Mouse (Mus musculus): ENCODE data around the gene Spry1. TPM values are rescaled to one million over a fixed set of nuclear protein-coding genes. Genes with fewer than 3 reads are reported as not detected.

Spry1 gene
- polyA plus RNA-seq, 1 experiment: 54.1 TPM

DNA sequence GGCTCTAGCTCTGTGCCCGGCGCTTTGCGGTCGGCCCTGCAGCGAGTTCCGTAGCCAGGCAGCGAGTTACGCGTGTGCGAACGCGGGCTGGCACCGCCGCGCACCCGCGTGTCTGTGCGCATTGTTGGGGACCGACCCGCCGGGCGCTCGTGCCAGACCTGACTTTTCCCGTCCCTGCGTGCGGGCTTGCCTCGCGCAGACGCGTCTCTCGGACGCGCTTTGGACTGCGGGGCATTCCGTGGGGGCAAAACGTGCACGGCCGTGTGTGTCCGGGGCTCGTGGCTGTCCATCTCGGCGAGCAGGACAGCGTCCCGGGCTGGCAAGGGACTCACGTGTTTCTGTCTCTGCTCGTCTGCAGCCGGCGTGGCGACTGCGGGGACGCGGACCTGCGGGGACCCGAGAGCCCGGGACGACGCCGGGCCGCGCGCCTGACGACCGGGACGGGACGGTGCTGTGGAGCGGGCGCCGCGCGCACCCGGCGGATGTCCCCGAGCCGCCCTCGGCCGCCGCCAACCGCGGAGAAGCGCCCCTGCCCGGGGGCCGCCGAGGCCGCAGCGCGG lies 495 bp downstream of the Spry1 start:
- Histone ChIP-seq H3K4me1 (ENCODE audit: control insufficient read depth, insufficient read depth, low read length) (peaks cover 5% of the 10 kb centered on the region; the same call in 1 of the 2 replicates), H3K27ac (ENCODE audit: insufficient read depth, low read length) (peak overlapping the region; percentile 53), H3K4me3 (ENCODE audit: insufficient read depth, low read length) (peak overlapping the region; percentile 73)
- no peak; the same call in 1 of the 2 replicates for TF ChIP-seq POLR2A (IDR thresholded peaks at IDR 0.05; ENCODE audit: low read depth, low read length)
- no peak for TF ChIP-seq CTCF (IDR thresholded peaks at IDR 0.05; ENCODE audit: borderline replicate concordance, insufficient read depth, low read length)

DNA sequence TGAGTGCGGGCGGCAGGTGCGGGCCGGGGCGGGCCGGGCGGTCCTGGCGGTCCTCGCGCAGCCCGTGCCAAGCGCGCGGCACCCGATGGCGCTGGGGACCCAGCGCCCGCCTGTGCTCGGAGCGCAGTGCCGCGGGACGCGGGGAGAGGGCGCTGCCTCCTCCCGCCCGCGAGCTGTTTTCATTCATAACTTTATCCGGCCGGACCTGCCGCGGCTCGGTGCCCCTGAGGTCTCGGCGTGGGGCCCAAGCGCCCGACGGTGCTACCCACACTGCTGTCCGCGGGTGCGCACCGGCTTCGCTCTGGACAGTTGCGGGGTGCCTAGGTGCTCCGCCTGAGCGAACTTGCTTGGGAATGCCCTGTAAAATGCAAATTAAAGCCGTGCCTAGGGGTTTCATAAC lies 1.1 kb downstream of the Spry1 start:
- peak; percentile 38 for TF ChIP-seq CTCF (IDR thresholded peaks at IDR 0.05; ENCODE audit: borderline replicate concordance, insufficient read depth, low read length)
- no peak for TF ChIP-seq POLR2A (IDR thresholded peaks at IDR 0.05; ENCODE audit: low read depth, low read length)
- H3K4me1 ChIP-seq (ENCODE audit: control insufficient read depth, insufficient read depth, low read length): peaks cover 5% of the 10 kb centered on the region; the same call in 1 of the 2 replicates

DNA sequence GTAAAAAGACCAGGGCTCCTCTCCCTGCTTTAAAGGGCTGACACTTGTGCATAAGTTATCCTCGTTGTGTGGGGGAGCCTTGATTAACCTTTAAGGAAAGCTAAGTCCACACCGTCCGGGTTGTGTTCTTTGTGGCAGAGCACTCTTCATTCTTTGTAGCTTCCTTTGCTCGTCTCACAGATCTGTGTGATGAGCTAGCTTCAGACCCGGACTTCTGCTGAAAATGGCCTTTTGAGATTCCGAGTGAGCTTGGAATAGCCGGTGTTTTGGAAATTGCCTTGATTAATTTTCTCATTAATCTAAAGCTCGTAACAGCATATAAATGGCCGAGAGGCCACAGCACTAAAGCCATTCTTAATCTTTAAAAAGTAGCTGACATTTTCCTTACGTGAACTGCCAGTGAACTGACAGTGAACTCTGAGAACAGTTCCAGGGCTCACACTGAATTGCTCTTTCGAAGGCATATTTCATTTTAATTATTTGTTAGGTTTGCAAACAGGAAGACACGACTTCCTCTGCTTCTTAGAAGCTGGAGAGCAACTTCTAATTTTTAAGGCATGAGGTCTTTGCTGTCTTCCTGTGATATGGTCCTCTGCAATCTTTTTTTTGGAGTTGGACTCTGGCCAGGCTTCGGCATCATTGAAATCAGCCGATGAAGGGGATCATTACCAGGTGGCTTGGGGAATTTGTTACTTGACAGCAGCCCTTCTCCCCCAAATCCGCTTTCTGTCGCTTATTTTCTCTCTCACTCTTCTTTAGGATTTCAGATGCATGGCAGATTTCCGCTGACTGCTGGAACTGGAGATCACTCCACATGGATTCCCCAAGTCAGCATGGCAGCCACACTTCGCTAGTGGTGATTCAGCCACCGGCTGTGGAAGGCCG lies 2.3 kb downstream of the Spry1 start:
- Histone ChIP-seq H3K4me1 (ENCODE audit: control insufficient read depth, insufficient read depth, low read length) (peaks cover 8% of the 10 kb centered on the region; the same call in 1 of the 2 replicates), H3K4me3 (ENCODE audit: insufficient read depth, low read length) (peak overlapping the region; percentile 94), H3K27ac (ENCODE audit: insufficient read depth, low read length) (peak overlapping the region; percentile 70)
- TF ChIP-seq POLR2A (IDR thresholded peaks at IDR 0.05; ENCODE audit: low read depth, low read length): no peak
- TF ChIP-seq CTCF (IDR thresholded peaks at IDR 0.05; ENCODE audit: borderline replicate concordance, insufficient read depth, low read length): no peak

More for the DNA sequence above, 1.1 kb downstream of the Spry1 start:
- Histone ChIP-seq H3K4me3 (ENCODE audit: insufficient read depth, low read length) (peak overlapping the region; percentile 94), H3K27ac (ENCODE audit: insufficient read depth, low read length) (peak overlapping the region; percentile 70)

DNA sequence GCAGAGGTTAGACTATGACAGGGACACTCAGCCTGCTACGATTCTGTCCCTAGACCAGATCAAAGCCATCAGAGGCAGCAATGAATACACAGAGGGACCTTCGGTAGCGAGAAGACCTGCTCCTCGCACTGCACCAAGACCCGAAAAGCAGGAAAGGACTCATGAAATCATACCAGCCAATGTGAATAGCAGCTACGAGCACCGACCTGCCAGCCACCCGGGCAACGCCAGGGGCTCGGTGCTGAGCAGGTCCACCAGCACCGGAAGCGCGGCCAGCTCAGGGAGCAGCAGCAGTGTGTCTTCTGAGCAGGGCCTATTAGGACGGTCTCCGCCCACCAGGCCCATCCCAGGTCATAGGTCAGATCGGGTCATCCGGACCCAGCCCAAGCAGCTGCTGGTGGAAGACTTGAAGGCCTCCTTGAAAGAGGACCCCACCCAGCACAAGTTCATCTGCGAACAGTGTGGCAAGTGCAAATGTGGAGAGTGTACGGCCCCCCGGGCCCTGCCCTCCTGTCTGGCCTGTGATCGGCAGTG lies 3.0 kb downstream of the Spry1 start:
- H3K27ac ChIP-seq (ENCODE audit: insufficient read depth, low read length): peak overlapping the region; percentile 70; the same call in 1 of the 2 replicates
- peaks cover 8% of the 10 kb centered on the region; the same call in 1 of the 2 replicates for H3K4me1 ChIP-seq (ENCODE audit: control insufficient read depth, insufficient read depth, low read length)
- no peak for TF ChIP-seq POLR2A (IDR thresholded peaks at IDR 0.05; ENCODE audit: low read depth, low read length)
- TF ChIP-seq CTCF (IDR thresholded peaks at IDR 0.05; ENCODE audit: borderline replicate concordance, insufficient read depth, low read length): no peak
- peak overlapping the region; percentile 94 for H3K4me3 ChIP-seq (ENCODE audit: insufficient read depth, low read length)

DNA sequence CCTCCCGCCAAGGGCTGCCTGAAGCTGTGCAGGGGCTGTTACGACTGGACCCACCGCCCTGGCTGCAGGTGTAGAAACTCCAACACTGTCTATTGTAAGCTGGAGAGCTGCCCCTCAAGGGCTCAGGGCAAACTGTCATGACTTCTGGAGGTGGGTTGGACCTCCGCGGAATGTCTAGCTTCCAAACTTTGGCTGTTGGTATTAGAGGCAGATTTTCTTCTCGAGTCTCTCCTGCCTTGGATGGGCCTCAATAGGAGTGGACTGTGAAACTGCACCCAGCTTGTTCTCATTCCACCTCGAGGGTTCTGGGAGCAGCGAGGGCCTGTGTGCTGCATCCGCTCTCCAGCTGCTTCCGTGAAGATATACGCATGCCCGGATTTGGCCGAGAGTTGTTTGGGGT lies 3.7 kb downstream of the Spry1 start:
- peaks cover 8% of the 10 kb centered on the region; the same call in 1 of the 2 replicates for H3K4me1 ChIP-seq (ENCODE audit: control insufficient read depth, insufficient read depth, low read length)
- TF ChIP-seq CTCF (IDR thresholded peaks at IDR 0.05; ENCODE audit: borderline replicate concordance, insufficient read depth, low read length): no peak
- TF ChIP-seq POLR2A (IDR thresholded peaks at IDR 0.05; ENCODE audit: low read depth, low read length): no peak
- H3K27ac ChIP-seq (ENCODE audit: insufficient read depth, low read length): no peak overlapping the region
- H3K4me3 ChIP-seq (ENCODE audit: insufficient read depth, low read length): no peak overlapping the region

DNA sequence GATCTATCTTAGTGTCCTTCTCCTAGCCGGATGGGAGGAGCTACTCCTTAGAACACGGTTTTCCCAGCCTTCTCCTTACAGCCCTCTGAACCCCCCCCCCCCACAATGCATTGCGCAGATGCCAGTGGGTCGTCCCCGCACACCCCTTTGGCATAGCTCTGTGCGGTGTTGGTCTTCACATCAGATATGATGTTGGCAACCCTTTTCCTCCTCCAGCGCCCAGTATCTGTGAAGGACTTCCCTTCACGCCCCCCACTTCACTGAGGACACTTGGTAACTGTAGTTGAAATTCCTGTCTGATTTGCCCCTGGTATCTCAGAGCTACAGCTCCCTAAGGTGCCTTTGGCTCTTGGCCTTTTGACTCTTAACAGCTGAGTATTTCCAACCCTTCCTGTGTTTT lies 4.2 kb downstream of the Spry1 start:
- no peak overlapping the region for H3K27ac ChIP-seq (ENCODE audit: insufficient read depth, low read length)
- TF ChIP-seq POLR2A (IDR thresholded peaks at IDR 0.05; ENCODE audit: low read depth, low read length) (no peak), CTCF (IDR thresholded peaks at IDR 0.05; ENCODE audit: borderline replicate concordance, insufficient read depth, low read length) (no peak)
- H3K4me1 ChIP-seq (ENCODE audit: control insufficient read depth, insufficient read depth, low read length): peaks cover 8% of the 10 kb centered on the region; the same call in 1 of the 2 replicates
- no peak overlapping the region for H3K4me3 ChIP-seq (ENCODE audit: insufficient read depth, low read length)

DNA sequence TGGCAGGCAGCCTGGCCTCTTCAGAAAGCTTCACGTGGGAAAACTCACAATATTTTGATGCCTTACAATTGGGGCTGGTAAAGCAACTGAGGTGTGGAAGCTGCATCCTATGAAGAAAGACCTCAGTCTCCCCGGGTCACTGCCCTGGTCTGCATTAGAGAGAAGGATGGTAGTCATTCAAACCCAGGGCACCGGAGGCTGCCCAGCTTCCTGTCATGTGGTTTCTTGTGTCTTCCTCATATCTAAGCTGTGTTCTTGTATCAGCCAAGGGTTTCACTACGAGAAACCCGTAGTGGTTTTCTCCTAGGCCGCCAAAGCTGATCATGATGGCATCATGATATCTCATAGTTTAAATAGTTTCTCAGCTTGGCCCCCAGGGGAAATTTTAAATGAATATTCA lies 5.3 kb downstream of the Spry1 start:
- Histone ChIP-seq H3K4me3 (ENCODE audit: insufficient read depth, low read length) (no peak overlapping the region), H3K27ac (ENCODE audit: insufficient read depth, low read length) (no peak overlapping the region), H3K4me1 (ENCODE audit: control insufficient read depth, insufficient read depth, low read length) (peaks cover 8% of the 10 kb centered on the region; the same call in 1 of the 2 replicates)
- TF ChIP-seq POLR2A (IDR thresholded peaks at IDR 0.05; ENCODE audit: low read depth, low read length) (no peak), CTCF (IDR thresholded peaks at IDR 0.05; ENCODE audit: borderline replicate concordance, insufficient read depth, low read length) (no peak)

DNA sequence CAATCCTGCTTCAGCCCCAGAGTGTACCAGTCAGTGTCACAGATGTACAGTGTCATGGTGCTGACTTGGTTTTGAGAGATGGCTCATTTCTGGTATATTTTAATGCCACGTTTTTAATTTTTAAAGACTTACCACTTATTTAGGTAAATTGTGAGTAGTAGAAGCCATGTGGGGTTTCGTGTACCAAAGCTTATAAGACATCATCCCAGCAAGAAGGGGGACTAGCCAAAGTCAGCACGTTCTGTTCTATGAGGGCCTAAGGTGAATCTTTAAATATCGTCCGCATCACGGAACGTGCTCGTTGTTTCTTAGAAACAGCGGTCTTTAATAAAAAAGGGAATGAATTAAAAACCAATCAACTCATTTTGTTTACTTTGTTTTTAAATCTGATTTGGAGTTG lies 6.5 kb downstream of the Spry1 start:
- Histone ChIP-seq H3K4me1 (ENCODE audit: control insufficient read depth, insufficient read depth, low read length) (peaks cover 8% of the 10 kb centered on the region; the same call in 1 of the 2 replicates), H3K4me3 (ENCODE audit: insufficient read depth, low read length) (no peak overlapping the region), H3K27ac (ENCODE audit: insufficient read depth, low read length) (no peak overlapping the region)
- TF ChIP-seq CTCF (IDR thresholded peaks at IDR 0.05; ENCODE audit: borderline replicate concordance, insufficient read depth, low read length) (no peak), POLR2A (IDR thresholded peaks at IDR 0.05; ENCODE audit: low read depth, low read length) (no peak)

DNA sequence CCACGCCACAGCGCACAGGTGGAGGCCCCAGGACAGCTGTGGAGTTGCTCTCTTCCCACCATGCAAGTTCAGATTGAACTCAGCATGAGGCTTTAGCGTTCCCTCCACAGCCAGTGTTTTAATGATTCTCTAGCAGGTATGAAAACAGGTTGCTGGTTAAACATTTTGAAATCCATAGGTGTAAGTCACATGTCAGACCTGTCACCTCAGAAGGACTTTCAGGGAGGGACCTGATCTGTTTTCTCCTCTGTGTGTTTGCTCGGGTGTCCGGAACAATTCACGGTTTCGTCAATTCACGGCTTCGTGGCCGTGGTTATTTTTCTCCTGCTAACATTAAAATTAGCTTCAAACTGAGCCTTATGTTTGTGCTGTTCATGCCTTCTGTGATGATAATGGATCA lies 7.5 kb downstream of the Spry1 start:
- Histone ChIP-seq H3K27ac (ENCODE audit: insufficient read depth, low read length) (no peak overlapping the region), H3K4me3 (ENCODE audit: insufficient read depth, low read length) (no peak overlapping the region), H3K4me1 (ENCODE audit: control insufficient read depth, insufficient read depth, low read length) (peaks cover 8% of the 10 kb centered on the region; the same call in 1 of the 2 replicates)
- TF ChIP-seq CTCF (IDR thresholded peaks at IDR 0.05; ENCODE audit: borderline replicate concordance, insufficient read depth, low read length) (no peak), POLR2A (IDR thresholded peaks at IDR 0.05; ENCODE audit: low read depth, low read length) (no peak)

Data from embryonic fibroblast, embryonic 13.5 days (primary cell).